Mouse (Mus musculus) lung, embryonic 14.5 days (tissue): Measurements from ENCODE around the gene Wdfy1. TPM values are rescaled to one million over a fixed set of nuclear protein-coding genes. Genes with fewer than 3 reads are reported as not detected.

Source experiments
- ATAC-seq: fragments of 200-750 bp; cut with Nextera tagmentation; 2 replicates; pipeline ENCODE4 v1.8.0; 2017; ENCODE audit warnings: mild to moderate bottlenecking, moderate TSS enrichment, moderate library complexity; ENCODE audit not compliant: insufficient read depth
- DNase-seq: peaks from one replicate; pipeline ENCODE4 v3.0.0-alpha.2; 2015
- H3K27ac ChIP-seq: fragments of 300-500 bp; sonication (generic); 2 replicates; pipeline ENCODE4 v1.5.1; 2014; ENCODE audit warnings: low read depth, mild to moderate bottlenecking, moderate library complexity
- H3K27me3 ChIP-seq: fragments of 300-500 bp; sonication (generic); 2 replicates; pipeline ENCODE4 v1.6.1; 2014; ENCODE audit warnings: low read length, control low read depth; ENCODE audit not compliant: insufficient read depth
- H3K36me3 ChIP-seq: fragments of 300-500 bp; sonication (generic); 2 replicates; pipeline ENCODE4 v1.6.1; 2014; ENCODE audit warnings: control low read depth; ENCODE audit not compliant: insufficient read depth
- H3K4me1 ChIP-seq: fragments of 300-500 bp; sonication (generic); 2 replicates; pipeline ENCODE4 v1.6.1; 2014; ENCODE audit warnings: antibody characterized with exemption, control low read depth; ENCODE audit not compliant: insufficient read depth
- H3K4me2 ChIP-seq: fragments of 300-500 bp; sonication (generic); 2 replicates; pipeline ENCODE4 v1.6.1; 2014; ENCODE audit warnings: mild to moderate bottlenecking
- H3K4me3 ChIP-seq: fragments of 300-500 bp; sonication (generic); 2 replicates; pipeline ENCODE4 v1.5.1; 2014; ENCODE audit warnings: low read depth, low read length
- H3K9ac ChIP-seq: fragments of 300-500 bp; sonication (generic); 2 replicates; pipeline ENCODE4 v1.6.1; 2014
- H3K9me3 ChIP-seq: fragments of 300-500 bp; sonication (generic); 2 replicates; pipeline ENCODE4 v1.6.1; 2016; ENCODE audit warnings: low read depth, low read length, control low read depth
- CTCF ChIP-seq: IDR thresholded peaks from 2 replicates; pipeline ENCODE4 v1.5.1; 2016; ENCODE audit warnings: antibody characterized with exemption, low read depth
- WGBS: fragments of 180-500 bp; shearing (Covaris S2); extraction: QIAGEN DNeasy Blood & Tissue Kit; methylation state at CpG from one replicate; pipeline ENCODE4 v1.1.7; 2014; 5-methylcytosine and 5-hydroxymethylcytosine counted together
- polyA plus RNA-seq: library from polyadenylated mRNA; unstranded; fragments of >200 nt; fragmentation: Nextera tagmentation; extraction: Ambion mirVana; gene quantifications from 2 replicates; pipeline ENCODE4 v1.2.1, GENCODE M21; 2014

The Wdfy1 gene
- polyA plus RNA-seq, 1 experiment from 2014 or later = 39.9 TPM

DNA sequence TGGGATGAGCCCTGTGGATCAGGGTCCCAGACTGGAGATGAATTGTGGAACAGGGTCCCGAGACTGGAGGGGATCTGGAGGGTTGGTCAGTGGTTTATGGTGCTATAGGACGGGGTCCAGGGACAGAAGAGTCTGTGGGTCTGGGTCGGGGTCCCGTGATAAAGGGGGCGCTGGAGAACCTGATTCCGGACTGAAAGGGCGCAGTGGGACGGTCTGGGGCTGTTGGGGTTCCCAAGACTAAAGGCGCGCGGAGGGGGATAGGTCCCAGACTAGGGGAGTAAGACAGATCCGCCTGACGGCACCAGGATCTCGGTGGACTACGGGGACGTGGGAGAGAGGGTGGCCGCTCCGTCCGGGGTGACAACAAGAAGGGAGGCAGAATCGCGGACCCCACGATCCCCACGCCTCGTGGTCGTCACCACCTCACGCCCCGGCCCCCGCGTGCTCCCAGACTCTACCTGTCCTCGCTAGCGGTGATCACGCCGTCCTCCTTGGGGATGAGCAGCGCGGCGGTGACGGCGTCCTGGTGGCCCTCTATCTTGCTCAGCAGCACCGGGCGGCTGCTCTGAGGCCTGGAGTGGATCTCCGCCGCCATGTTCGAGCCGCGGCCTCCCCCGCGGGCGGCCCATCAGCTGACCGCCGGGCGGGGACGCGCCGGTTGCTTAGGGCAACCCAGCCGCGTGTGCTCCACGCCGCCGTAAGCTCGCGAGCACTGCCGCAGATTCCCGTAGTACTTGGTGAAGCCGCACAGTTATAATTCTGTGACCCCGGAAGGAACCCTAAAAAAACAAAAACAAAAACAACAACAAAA, 14.6 kb downstream of the Wdfy1 start:
- H3K4me3 ChIP-seq = peak overlapping the region; percentile 90
- 0 out of 2 replicates have a peak, but pooled peaks cover 4% of the 10 kb centered on the region for H3K4me1 ChIP-seq
- TF ChIP-seq CTCF = no peak
- DNase-seq (peak; percentile 94), ATAC-seq (peak; percentile 96)
- H3K4me2 ChIP-seq = peak overlapping the region; percentile 88
- 1% methylated on average over 65 of the region's 65 CpGs for WGBS
- H3K27ac ChIP-seq = no peak overlapping the region
- no peaks in the 10 kb centered on the region for H3K27me3 ChIP-seq
- no peaks in the 10 kb centered on the region for H3K9me3 ChIP-seq
- H3K9ac ChIP-seq = peak overlapping the region; percentile 82
- no peaks in the 10 kb centered on the region for H3K36me3 ChIP-seq

GRCm38 (mm10) chr1:79760656-79761055, 15.3 kb downstream of the Wdfy1 start:
- peak; percentile 10; the same call in 1 of the 2 replicates for ATAC-seq
- no peak overlapping the region for H3K27ac ChIP-seq
- WGBS = 8% methylated on average over 11 of the region's 11 CpGs

GRCm38 (mm10) chr1:79759436-79759972, 16.4 kb downstream of the Wdfy1 start:
- Histone ChIP-seq H3K27me3 (no peaks in the 10 kb centered on the region), H3K4me3 (no peak overlapping the region), H3K9ac (no peak overlapping the region; the same call in 1 of the 2 replicates), H3K4me1 (0 out of 2 replicates have a peak, but pooled peaks cover 4% of the 10 kb centered on the region), H3K4me2 (peak overlapping the region; percentile 88; the same call in 1 of the 2 replicates), H3K27ac (no peak overlapping the region), H3K36me3 (no peaks in the 10 kb centered on the region), H3K9me3 (no peaks in the 10 kb centered on the region)
- DNase-seq (no peak), ATAC-seq (no peak)
- no peak for TF ChIP-seq CTCF
- 69% methylated on average over 5 of the region's 5 CpGs for WGBS

More at GRCm38 (mm10) chr1:79760656-79761055, 15.3 kb downstream of the Wdfy1 start:
- Histone ChIP-seq H3K9ac (peak overlapping the region; percentile 82), H3K36me3 (no peaks in the 10 kb centered on the region), H3K4me2 (peak overlapping the region; percentile 88), H3K9me3 (no peaks in the 10 kb centered on the region), H3K4me1 (0 out of 2 replicates have a peak, but pooled peaks cover 4% of the 10 kb centered on the region), H3K4me3 (peak overlapping the region; percentile 90), H3K27me3 (no peaks in the 10 kb centered on the region)
- DNase-seq = peak; percentile 15
- TF ChIP-seq CTCF = no peak

DNA sequence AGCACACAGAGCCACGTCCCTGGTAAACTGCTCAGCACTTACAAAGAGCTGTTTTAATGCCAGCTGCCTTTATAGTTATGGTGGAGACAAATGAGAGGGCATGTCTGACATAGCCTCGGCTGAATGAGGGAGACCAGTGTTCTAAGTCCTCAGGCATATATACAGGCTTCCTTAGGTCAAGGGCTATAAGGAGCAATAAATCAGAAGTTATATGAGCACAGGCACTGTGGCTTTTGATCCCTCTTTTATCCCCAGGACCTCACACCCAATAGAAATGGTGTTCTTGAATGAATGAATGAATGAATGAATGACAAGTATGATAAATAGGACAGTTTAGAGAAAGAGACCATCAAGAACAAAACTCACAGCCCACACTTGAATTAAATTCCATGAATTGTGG, 16.9 kb downstream of the Wdfy1 start:
- DNase-seq = no peak
- Histone ChIP-seq H3K36me3 (no peaks in the 10 kb centered on the region), H3K27ac (no peak overlapping the region), H3K4me1 (0 out of 2 replicates have a peak, but pooled peaks cover 4% of the 10 kb centered on the region), H3K27me3 (no peaks in the 10 kb centered on the region), H3K4me2 (no peak overlapping the region), H3K9ac (no peak overlapping the region), H3K4me3 (no peak overlapping the region), H3K9me3 (no peaks in the 10 kb centered on the region)
- ATAC-seq = no peak
- WGBS = 41% methylated on average over 2 of the region's 2 CpGs
- no peak for TF ChIP-seq CTCF

DNA sequence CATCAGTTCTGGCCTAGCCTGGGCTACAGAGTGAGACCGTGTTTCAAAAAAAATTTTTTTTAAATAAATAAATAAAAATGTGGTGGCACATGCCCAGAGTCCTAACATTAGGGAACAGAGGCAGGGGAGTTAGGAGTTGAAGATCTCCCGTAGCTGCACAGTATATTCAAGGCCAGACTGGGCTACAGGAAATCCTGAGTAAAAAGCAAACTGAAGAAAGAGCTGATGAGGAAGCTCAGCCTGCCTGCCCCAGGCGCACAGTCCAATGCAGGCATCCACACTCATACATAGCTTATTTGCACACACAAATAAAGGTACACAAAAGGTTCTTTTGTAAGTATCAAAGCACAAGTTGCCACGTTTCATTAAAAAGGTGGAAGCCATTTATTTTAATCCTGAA, 18.3 kb downstream of the Wdfy1 start:
- no peaks in the 10 kb centered on the region for H3K36me3 ChIP-seq
- H3K27me3 ChIP-seq = no peaks in the 10 kb centered on the region
- no peak overlapping the region for H3K4me2 ChIP-seq
- no peak for ATAC-seq
- H3K4me1 ChIP-seq = 0 out of 2 replicates have a peak, but pooled peaks cover 4% of the 10 kb centered on the region
- no peak overlapping the region for H3K9ac ChIP-seq
- no peak for TF ChIP-seq CTCF
- no peak overlapping the region for H3K4me3 ChIP-seq
- DNase-seq = no peak
- WGBS = 65% methylated on average over 4 of the region's 4 CpGs
- no peaks in the 10 kb centered on the region for H3K9me3 ChIP-seq
- H3K27ac ChIP-seq = 0 out of 2 replicates have a peak overlapping the region, but pooled peaks have one; percentile 34

DNA sequence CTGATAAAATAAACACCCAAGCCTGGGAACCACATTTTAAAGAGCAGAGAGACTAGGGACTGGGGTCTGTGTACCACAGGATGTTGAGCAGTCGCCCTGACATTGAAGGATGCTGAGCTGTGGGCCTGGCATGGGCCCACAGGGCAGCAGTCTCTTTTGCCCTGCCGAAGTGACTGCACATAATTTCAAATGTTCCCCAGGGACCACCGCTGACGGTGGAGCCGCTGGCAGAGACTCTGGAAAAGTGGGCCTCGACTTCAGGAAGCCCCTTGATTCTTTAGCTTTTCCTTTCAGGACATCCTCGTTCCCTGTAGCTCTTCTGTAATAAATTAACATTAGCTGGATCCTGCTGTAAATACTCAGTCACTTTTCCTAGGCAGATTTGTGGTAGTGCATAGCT, 18.8 kb downstream of the Wdfy1 start:
- DNase-seq (peak; percentile 31), ATAC-seq (no peak)
- Histone ChIP-seq H3K27ac (0 out of 2 replicates have a peak overlapping the region, but pooled peaks have one; percentile 34), H3K9ac (no peak overlapping the region), H3K4me3 (no peak overlapping the region), H3K9me3 (no peaks in the 10 kb centered on the region), H3K4me2 (no peak overlapping the region), H3K36me3 (no peaks in the 10 kb centered on the region), H3K27me3 (no peaks in the 10 kb centered on the region), H3K4me1 (0 out of 2 replicates have a peak, but pooled peaks cover 4% of the 10 kb centered on the region)
- WGBS = 43% methylated on average over 7 of the region's 7 CpGs
- TF ChIP-seq CTCF = no peak

GRCm38 (mm10) chr1:79756417-79756816, 19.5 kb downstream of the Wdfy1 start:
- no peak for TF ChIP-seq CTCF
- Histone ChIP-seq H3K9me3 (no peaks in the 10 kb centered on the region), H3K4me1 (0 out of 2 replicates have a peak, but pooled peaks cover 4% of the 10 kb centered on the region), H3K36me3 (no peaks in the 10 kb centered on the region), H3K27ac (no peak overlapping the region), H3K4me3 (no peak overlapping the region), H3K27me3 (no peaks in the 10 kb centered on the region), H3K4me2 (no peak overlapping the region), H3K9ac (no peak overlapping the region)
- no peak for DNase-seq
- WGBS = 87% methylated on average over 5 of the region's 5 CpGs
- no peak for ATAC-seq
